Mouse (Mus musculus): Measurements from ENCODE around the gene Thrsp. TPM values are rescaled to one million over a fixed set of nuclear protein-coding genes. Genes with fewer than 3 reads are reported as not detected.
"Not testable (repeated sequence)": the region's sequence is repeated elsewhere in the genome, so short reads cannot be mapped to it uniquely, and the experiment has no call there.

Gene Thrsp
- polyA plus RNA-seq (2015; fragmentation: Nextera tagmentation; extraction: Ambion mirVana) = 2.4 and 3.3 TPM in 2 replicates

GRCm38 (mm10) chr7:97416906-97417777, at the start of gene Thrsp:
Thrsp (minus strand) TSS chr7:97417730.
- Histone ChIP-seq H3K36me3 (no peaks in the 10 kb centered on the region), H3K27ac (replicated peaks) (peak within 1 kb of the TSS; percentile 62; the same call in 1 of the 2 replicates), H3K4me1 (replicated peaks) (0 out of 2 replicates have a peak, but pooled peaks cover 14% of the 10 kb centered on the region), H3K9ac (no peak within 1 kb of the TSS), H3K9me3 (no peaks in the 10 kb centered on the region), H3K4me3 (no peak within 1 kb of the TSS), H3K4me2 (peak within 1 kb of the TSS; percentile 22), H3K27me3 (no peaks in the 10 kb centered on the region)
- 75% methylated on average over 25 of the region's 25 CpGs for WGBS
- peak; percentile 68; the same call in 1 of the 2 replicates for ATAC-seq (ENCODE audit: low FRiP score, low read depth)

GRCm38 (mm10) chr7:97455577-97455976, 38.0 kb upstream of the Thrsp start:
- no peak for ATAC-seq (ENCODE audit: low FRiP score, low read depth)
- Histone ChIP-seq H3K4me3 (no peak overlapping the region), H3K4me2 (no peak overlapping the region), H3K9me3 (no peaks in the 10 kb centered on the region), H3K36me3 (no peaks in the 10 kb centered on the region), H3K9ac (no peak overlapping the region), H3K27me3 (no peaks in the 10 kb centered on the region), H3K27ac (replicated peaks) (no peak overlapping the region), H3K4me1 (replicated peaks) (peaks cover 7% of the 10 kb centered on the region)
- WGBS = 93% methylated on average over 3 of the region's 3 CpGs

DNA sequence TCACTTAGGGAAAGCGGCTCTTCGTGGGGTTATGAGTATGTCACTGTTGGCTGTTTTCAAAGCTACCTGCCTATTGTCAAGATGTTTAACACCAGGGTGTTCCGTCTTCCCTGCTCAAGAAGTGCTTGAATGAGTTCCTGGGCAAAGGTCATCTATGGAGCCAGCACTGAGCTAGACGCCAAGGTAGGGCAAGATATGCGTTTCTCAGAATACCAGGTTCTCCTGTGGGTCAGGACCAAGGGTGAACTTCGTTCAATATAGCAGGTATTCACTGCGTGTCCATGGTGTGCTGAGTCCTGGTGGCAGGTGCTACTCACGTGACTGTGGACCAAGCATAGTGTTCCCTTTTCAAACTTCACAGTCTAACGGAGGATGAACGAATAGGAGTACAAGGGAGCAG, 37.3 kb upstream of the Thrsp start:
- H3K9me3 ChIP-seq = no peaks in the 10 kb centered on the region
- no peak overlapping the region for H3K4me2 ChIP-seq
- H3K9ac ChIP-seq = no peak overlapping the region
- H3K27me3 ChIP-seq = no peaks in the 10 kb centered on the region
- H3K27ac ChIP-seq (replicated peaks) = no peak overlapping the region
- WGBS = 94% methylated on average over 10 of the region's 10 CpGs
- peaks cover 7% of the 10 kb centered on the region for H3K4me1 ChIP-seq (replicated peaks)
- H3K36me3 ChIP-seq = no peaks in the 10 kb centered on the region
- no peak for ATAC-seq (ENCODE audit: low FRiP score, low read depth)
- H3K4me3 ChIP-seq = no peak overlapping the region

DNA sequence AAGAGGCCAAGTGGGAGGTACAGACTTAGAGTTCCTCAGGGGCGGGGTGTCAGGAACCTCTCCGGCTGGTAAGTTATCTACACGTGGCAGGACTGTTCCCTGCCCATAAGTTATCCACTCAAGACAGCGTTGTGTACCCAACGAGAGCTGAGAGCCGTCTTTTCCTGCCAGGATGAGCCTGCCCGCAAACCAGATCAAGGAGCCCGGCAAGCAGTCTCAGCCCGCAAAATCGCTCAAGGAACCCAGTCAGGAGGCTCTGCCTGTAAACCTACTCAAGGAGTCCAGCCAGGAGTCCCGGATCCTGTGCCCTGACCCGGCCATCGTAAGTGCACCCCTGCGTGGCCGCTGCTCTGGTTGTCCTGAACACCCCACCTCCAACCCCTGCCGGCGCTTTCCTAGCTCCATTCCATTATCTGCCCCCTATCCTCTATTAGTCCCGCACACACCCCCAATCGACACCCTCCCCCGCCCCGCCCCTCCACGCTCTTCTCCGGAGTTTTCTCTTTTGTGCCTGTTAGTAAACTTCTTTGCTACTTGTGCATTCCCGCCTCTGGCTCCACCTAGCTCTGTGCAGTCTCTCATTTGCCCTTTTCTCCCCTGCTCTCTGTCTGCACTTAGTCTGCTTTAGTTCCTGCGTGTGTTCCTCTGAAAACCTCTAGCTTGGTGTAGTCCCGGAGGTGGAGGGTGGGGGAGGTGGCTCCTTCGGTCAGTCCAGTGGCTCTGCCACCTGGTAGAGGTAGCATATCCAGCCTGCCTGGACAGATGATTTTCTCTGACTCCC, 35.8 kb upstream of the Thrsp start:
- Histone ChIP-seq H3K36me3 (no peaks in the 10 kb centered on the region), H3K9ac (no peak overlapping the region), H3K4me2 (peak overlapping the region; percentile 54), H3K4me3 (peak overlapping the region; percentile 25), H3K9me3 (no peaks in the 10 kb centered on the region), H3K27ac (replicated peaks) (no peak overlapping the region), H3K27me3 (no peaks in the 10 kb centered on the region), H3K4me1 (replicated peaks) (peaks cover 7% of the 10 kb centered on the region)
- WGBS = 12% methylated on average over 27 of the region's 27 CpGs
- peak; percentile 38; the same call in 1 of the 2 replicates for ATAC-seq (ENCODE audit: low FRiP score, low read depth)

GRCm38 (mm10) chr7:97452196-97452595, 34.7 kb upstream of the Thrsp start:
- Histone ChIP-seq H3K9ac (no peak overlapping the region), H3K27ac (replicated peaks) (no peak overlapping the region), H3K4me1 (replicated peaks) (peaks cover 10% of the 10 kb centered on the region), H3K27me3 (no peaks in the 10 kb centered on the region), H3K4me3 (no peak overlapping the region), H3K9me3 (no peaks in the 10 kb centered on the region), H3K4me2 (no peak overlapping the region), H3K36me3 (no peaks in the 10 kb centered on the region)
- no peak for ATAC-seq (ENCODE audit: low FRiP score, low read depth)
- WGBS = 80% methylated on average over 6 of the region's 6 CpGs

DNA sequence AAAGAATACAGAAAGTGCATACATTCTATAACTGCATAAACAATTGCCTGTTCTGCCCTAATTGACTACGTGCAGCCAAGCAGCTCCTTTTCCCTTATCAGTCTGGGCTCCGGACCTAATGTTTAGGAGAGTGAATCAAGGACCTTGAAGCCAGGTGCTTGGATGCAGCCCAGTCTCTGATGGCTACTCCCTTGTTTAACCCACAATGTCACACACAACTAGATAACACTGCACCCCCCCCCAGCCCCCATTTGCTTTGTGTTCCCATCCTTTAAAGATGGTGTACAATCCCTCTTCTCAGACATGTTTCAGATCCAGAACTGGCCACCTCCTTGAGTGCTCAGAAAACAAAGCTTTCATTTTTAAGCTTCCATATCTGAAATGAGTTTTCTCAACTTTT, 33.5 kb upstream of the Thrsp start, which contains the start of gene Kctd14:
Gene Kctd14, plus strand, starts transcription at position 301 of the 400 bp plus-strand sequence.
- peaks cover 12% of the 10 kb centered on the region for H3K4me1 ChIP-seq (replicated peaks)
- 79% methylated on average over 2 of the region's 2 CpGs for WGBS
- H3K27ac ChIP-seq (replicated peaks); H3K4me2 ChIP-seq; H3K9me3 ChIP-seq; H3K4me3 ChIP-seq; H3K9ac ChIP-seq; H3K27me3 ChIP-seq; H3K36me3 ChIP-seq; ATAC-seq (ENCODE audit: low FRiP score, low read depth): not testable (repeated sequence)

- no peaks in the 10 kb centered on the region for H3K9me3 ChIP-seq
- peak overlapping the region; percentile 85 for H3K27ac ChIP-seq (replicated peaks)
- no peaks in the 10 kb centered on the region for H3K27me3 ChIP-seq
- 27% methylated on average over 6 of the region's 6 CpGs for WGBS
- peak; percentile 74 for ATAC-seq (ENCODE audit: low FRiP score, low read depth)
- no peaks in the 10 kb centered on the region for H3K36me3 ChIP-seq
- H3K4me2 ChIP-seq = no peak overlapping the region
- H3K4me1 ChIP-seq (replicated peaks) = 0 out of 2 replicates have a peak, but pooled peaks cover 5% of the 10 kb centered on the region
- H3K4me3 ChIP-seq = no peak overlapping the region
- no peak overlapping the region for H3K9ac ChIP-seq
Observed at GRCm38 (mm10) chr7:97447050-97447531, 29.6 kb upstream of the Thrsp start.

DNA sequence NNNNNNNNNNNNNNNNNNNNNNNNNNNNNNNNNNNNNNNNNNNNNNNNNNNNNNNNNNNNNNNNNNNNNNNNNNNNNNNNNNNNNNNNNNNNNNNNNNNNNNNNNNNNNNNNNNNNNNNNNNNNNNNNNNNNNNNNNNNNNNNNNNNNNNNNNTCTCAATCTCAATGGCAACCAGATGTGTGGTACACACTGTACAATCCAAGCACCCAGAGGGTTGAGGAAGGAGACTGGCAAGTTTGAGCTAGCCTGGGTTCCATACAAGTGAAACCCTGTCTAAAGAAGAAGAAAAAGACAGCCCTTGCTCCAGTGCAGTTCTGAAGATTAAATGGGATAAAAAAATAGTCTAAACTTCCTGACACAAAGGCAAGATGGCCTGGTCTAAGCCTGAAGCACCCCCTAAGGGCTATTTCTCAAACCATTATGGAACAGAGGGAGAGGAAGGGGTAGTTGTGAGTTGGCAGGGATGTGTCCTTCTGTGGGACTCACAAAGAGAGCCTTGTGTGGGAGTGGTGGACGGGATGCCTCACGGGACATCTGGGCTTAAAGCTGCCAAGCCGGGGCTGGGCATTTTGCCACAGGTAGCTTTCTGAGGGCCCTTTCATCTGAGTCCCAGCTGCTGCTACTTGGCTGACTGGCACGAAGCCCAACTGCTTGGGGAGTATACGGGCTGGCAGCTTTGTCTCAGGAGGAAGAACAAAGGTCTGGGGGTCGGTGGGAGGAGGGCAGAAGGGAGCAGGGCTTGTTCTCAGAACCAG, 28.8 kb upstream of the Thrsp start:
- no peak overlapping the region for H3K9ac ChIP-seq
- H3K36me3 ChIP-seq = no peaks in the 10 kb centered on the region
- peak overlapping the region; percentile 85 for H3K27ac ChIP-seq (replicated peaks)
- no peak overlapping the region for H3K4me3 ChIP-seq
- no peaks in the 10 kb centered on the region for H3K9me3 ChIP-seq
- WGBS = 22% methylated on average over 6 of the region's 6 CpGs
- peak; percentile 97 for ATAC-seq (ENCODE audit: low FRiP score, low read depth)
- H3K4me2 ChIP-seq = no peak overlapping the region
- H3K4me1 ChIP-seq (replicated peaks) = 0 out of 2 replicates have a peak, but pooled peaks cover 5% of the 10 kb centered on the region
- no peaks in the 10 kb centered on the region for H3K27me3 ChIP-seq

- no peak for ATAC-seq (ENCODE audit: low FRiP score, low read depth)
Observed at GRCm38 (mm10) chr7:97438986-97439385, 21.5 kb upstream of the Thrsp start.

GRCm38 (mm10) chr7:97434517-97434916, 17.0 kb upstream of the Thrsp start:
- no peak overlapping the region for H3K9ac ChIP-seq
- WGBS = 82% methylated on average over 10 of the region's 10 CpGs
- H3K27me3 ChIP-seq = no peaks in the 10 kb centered on the region
- H3K4me3 ChIP-seq = no peak overlapping the region
- H3K4me2 ChIP-seq = no peak overlapping the region
- no peak for ATAC-seq (ENCODE audit: low FRiP score, low read depth)
- no peak overlapping the region for H3K27ac ChIP-seq (replicated peaks)
- H3K9me3 ChIP-seq = no peaks in the 10 kb centered on the region
- peaks cover 9% of the 10 kb centered on the region for H3K4me1 ChIP-seq (replicated peaks)
- H3K36me3 ChIP-seq = no peaks in the 10 kb centered on the region

More at GRCm38 (mm10) chr7:97438986-97439385, 21.5 kb upstream of the Thrsp start:
- Histone ChIP-seq H3K4me1 (replicated peaks) (no peaks in the 10 kb centered on the region), H3K27me3 (no peaks in the 10 kb centered on the region), H3K27ac (replicated peaks) (no peak overlapping the region), H3K4me3 (no peak overlapping the region), H3K36me3 (no peaks in the 10 kb centered on the region), H3K4me2 (no peak overlapping the region), H3K9me3 (no peaks in the 10 kb centered on the region), H3K9ac (no peak overlapping the region)

GRCm38 (mm10) chr7:97433517-97433916, 16.0 kb upstream of the Thrsp start:
- not testable (repeated sequence) for ATAC-seq (ENCODE audit: low FRiP score, low read depth)
- WGBS = 76% methylated on average over 3 of the region's 3 CpGs
- peaks cover 15% of the 10 kb centered on the region for H3K4me1 ChIP-seq (replicated peaks)

More at GRCm38 (mm10) chr7:97433517-97433916, 16.0 kb upstream of the Thrsp start:
- H3K27me3 ChIP-seq; H3K9me3 ChIP-seq; H3K36me3 ChIP-seq; H3K9ac ChIP-seq; H3K4me3 ChIP-seq; H3K4me2 ChIP-seq; H3K27ac ChIP-seq (replicated peaks): not testable (repeated sequence)

Measured in hindbrain, embryonic 15.5 days (tissue).